Mouse (Mus musculus): ENCODE measurements at regions not wholly inside any gene's neighbourhood (a gene's known extent, or its start where the extent isn't known, plus 50 kb on each side); places are given as distances from the start of the nearest gene placed in this dataset.
"Not testable (repeated sequence)": the region's sequence is repeated elsewhere in the genome, so short reads cannot be mapped to it uniquely, and the experiment has no call there.

DNA sequence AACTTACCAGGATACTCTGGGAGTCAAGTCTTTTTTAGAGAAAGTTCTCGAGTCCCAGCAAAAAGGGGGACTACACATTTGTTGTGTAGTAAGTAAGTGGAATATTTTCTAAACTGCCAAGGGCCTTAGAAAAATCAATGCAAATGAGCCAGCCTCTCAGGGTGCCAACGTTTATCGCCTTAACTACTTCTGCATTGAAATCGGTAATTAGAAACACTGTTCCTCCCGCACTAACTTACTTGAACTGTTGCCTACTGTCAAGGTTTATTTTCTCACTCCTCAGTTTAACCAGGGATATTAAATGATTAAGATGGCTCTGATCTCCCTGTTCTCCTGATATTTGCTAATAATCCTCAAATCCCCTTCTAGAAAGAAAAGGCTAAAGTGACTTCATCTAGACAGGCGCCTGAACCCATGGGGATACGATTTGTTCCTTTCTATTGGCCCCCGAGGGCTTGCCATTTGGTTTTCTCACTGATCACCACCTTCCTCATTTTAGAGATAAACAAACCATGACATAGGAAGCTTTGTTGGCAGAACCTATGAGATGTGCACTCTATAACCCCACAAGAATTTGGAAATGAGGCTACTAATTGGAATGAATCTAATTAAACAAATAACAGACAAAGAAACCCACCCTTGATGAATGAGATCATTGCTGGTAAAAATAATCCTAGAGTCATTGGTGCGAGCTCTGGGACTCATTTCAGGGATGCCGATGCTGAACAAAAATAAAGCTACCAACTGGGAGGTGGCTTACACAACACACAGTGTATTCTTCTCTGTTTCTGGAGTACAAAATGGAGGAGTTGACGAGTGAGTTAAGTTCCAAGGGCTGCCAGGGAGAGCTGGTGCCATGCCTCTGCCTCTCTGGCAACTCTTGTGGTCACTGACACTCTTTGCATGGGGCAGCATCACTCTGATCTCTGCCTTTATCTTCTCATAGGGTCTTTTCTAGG, 255.1 kb downstream of the Cep170 start:
- Histone ChIP-seq H3K79me2 (ENCODE audit: control insufficient read depth, insufficient read depth) (no peaks in the 10 kb centered on the region), H3K27me3 (ENCODE audit: control insufficient read depth, insufficient read depth, insufficient read length) (no peaks in the 10 kb centered on the region), H3K79me3 (ENCODE audit: low read depth) (no peaks in the 10 kb centered on the region), H3K36me3 (ENCODE audit: control insufficient read depth, insufficient read depth) (no peaks in the 10 kb centered on the region), H3ac (ENCODE audit: control insufficient read depth, insufficient read length, low read depth) (no peak overlapping the region), H3K4me3 (ENCODE audit: insufficient read depth, poor library complexity, severe bottlenecking) (no peak overlapping the region)
- TF ChIP-seq MAX (IDR thresholded peaks at IDR 0.05): no peak
- no peak for TF ChIP-seq USF1 (IDR thresholded peaks at IDR 0.05; ENCODE audit: low read depth)
- TF ChIP-seq CTCF (IDR thresholded peaks at IDR 0.05; ENCODE audit: control insufficient read depth, insufficient read depth, insufficient read length): no peak
- TF ChIP-seq CEBPB (IDR thresholded peaks at IDR 0.05; ENCODE audit: low read depth): no peak
- TF ChIP-seq FOSL1 (IDR thresholded peaks at IDR 0.05; ENCODE audit: insufficient read depth, low read length, poor library complexity, severe bottlenecking): no peak
- no peak for TF ChIP-seq MYOD1 (IDR thresholded peaks at IDR 0.05; ENCODE audit: control insufficient read depth, insufficient read length, low read depth)
- TF ChIP-seq MYOG (IDR thresholded peaks at IDR 0.05; ENCODE audit: control insufficient read depth, extremely low read depth, insufficient read length): no peak

DNA sequence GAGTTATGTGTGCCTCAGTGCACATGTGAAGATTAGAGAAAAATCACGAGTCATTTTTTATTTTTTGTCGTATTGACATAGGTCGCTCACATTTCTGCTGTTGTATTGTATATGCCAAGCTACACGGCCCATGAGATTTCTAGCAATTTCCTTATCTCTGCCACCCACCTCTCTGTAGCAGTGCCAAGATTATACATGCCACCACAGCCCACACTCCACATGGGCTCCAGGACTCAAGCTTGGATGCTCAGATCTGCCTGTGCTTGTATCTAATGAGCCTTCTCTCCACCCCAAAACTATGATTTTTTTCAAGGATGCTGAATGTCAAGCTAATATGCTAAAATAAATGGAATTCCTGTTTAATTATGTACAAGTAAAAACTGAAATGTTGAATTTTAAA, 259.3 kb upstream of the Pld5 start:
- Histone ChIP-seq H3K36me3 (ENCODE audit: control insufficient read depth, insufficient read depth) (no peaks in the 10 kb centered on the region), H3ac (ENCODE audit: control insufficient read depth, insufficient read length, low read depth) (no peak overlapping the region), H3K79me2 (ENCODE audit: control insufficient read depth, insufficient read depth) (no peaks in the 10 kb centered on the region), H3K4me3 (ENCODE audit: insufficient read depth, poor library complexity, severe bottlenecking) (no peak overlapping the region), H3K79me3 (ENCODE audit: low read depth) (no peaks in the 10 kb centered on the region), H3K27me3 (ENCODE audit: control insufficient read depth, insufficient read depth, insufficient read length) (no peaks in the 10 kb centered on the region)
- TF ChIP-seq MYOD1 (IDR thresholded peaks at IDR 0.05; ENCODE audit: control insufficient read depth, insufficient read length, low read depth): no peak
- no peak for TF ChIP-seq MYOG (IDR thresholded peaks at IDR 0.05; ENCODE audit: control insufficient read depth, extremely low read depth, insufficient read length)
- no peak for TF ChIP-seq FOSL1 (IDR thresholded peaks at IDR 0.05; ENCODE audit: insufficient read depth, low read length, poor library complexity, severe bottlenecking)
- no peak for TF ChIP-seq MAX (IDR thresholded peaks at IDR 0.05)
- no peak for TF ChIP-seq USF1 (IDR thresholded peaks at IDR 0.05; ENCODE audit: low read depth)
- TF ChIP-seq CEBPB (IDR thresholded peaks at IDR 0.05; ENCODE audit: low read depth): no peak

DNA sequence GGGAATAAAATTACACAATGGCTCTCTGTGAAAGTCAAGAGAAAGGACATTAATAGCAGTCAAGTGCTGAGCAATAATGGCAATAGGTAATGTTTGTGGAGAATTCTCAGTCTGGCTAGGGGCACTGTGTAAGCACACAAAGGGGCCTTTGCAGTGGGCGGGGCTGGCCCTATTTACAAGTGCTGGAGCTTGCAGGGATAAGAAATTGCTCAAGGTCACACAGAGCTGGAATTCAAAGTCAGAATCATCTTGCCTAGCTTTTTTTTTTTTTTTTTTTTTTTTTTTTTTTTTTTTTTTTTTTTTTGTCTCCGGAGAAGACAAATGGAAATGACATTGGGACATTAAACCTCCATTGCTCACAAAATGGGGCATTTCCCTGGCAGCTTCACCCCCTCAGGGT, 253.9 kb upstream of the Pld5 start:
- Histone ChIP-seq H3K79me2 (ENCODE audit: control insufficient read depth, insufficient read depth) (no peaks in the 10 kb centered on the region), H3K79me3 (ENCODE audit: low read depth) (no peaks in the 10 kb centered on the region), H3K27me3 (ENCODE audit: control insufficient read depth, insufficient read depth, insufficient read length) (no peaks in the 10 kb centered on the region), H3K4me3 (ENCODE audit: insufficient read depth, poor library complexity, severe bottlenecking) (no peak overlapping the region), H3ac (ENCODE audit: control insufficient read depth, insufficient read length, low read depth) (no peak overlapping the region), H3K36me3 (ENCODE audit: control insufficient read depth, insufficient read depth) (no peaks in the 10 kb centered on the region)
- no peak for TF ChIP-seq FOSL1 (IDR thresholded peaks at IDR 0.05; ENCODE audit: insufficient read depth, low read length, poor library complexity, severe bottlenecking)

DNA sequence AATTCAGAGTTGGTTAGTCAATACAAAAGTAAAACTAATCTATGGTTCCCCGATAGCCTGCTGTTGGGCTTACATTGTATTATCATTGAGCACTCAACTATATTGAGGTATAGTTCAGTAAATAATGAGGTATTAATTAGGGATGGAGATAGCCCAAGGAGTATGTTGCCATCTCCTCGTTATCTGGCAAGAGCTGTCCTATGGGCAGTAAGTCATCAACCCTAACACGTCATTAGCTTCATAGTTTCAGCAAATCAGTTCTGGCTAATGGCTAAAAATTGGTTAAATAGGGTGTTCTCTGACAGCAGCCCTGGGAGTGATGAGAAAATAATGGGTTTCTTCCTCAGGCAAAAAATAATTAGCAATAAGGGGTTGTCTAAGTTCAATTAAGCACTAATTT, 236.4 kb upstream of the Pld5 start:
- H3K79me2 ChIP-seq (ENCODE audit: control insufficient read depth, insufficient read depth): no peaks in the 10 kb centered on the region
- no peaks in the 10 kb centered on the region for H3K36me3 ChIP-seq (ENCODE audit: control insufficient read depth, insufficient read depth)
- TF ChIP-seq CTCF (IDR thresholded peaks at IDR 0.05; ENCODE audit: control insufficient read depth, insufficient read depth, insufficient read length): no peak
- no peaks in the 10 kb centered on the region for H3K79me3 ChIP-seq (ENCODE audit: low read depth)
- H3K4me3 ChIP-seq (ENCODE audit: insufficient read depth, poor library complexity, severe bottlenecking): no peak overlapping the region
- H3K27me3 ChIP-seq (ENCODE audit: control insufficient read depth, insufficient read depth, insufficient read length): no peaks in the 10 kb centered on the region
- no peak overlapping the region for H3ac ChIP-seq (ENCODE audit: control insufficient read depth, insufficient read length, low read depth)

DNA sequence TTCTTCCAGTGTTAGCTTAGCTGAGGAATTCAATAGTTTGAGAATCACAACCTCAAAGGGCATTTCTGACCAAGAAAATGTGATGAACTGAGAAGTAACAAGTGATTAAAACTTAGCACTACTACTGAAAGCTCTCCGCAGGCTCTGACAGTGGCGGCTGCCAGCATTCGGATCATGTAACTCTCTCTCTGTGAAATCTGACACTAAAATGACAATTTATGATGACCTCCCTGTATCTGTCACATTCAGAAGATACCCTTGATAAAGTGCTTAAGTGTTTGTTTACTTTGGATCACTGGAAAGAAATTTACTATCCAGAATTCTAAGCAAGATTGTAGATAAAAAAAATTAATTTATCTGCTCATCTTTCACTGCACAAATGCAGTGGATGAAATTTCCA, 230.3 kb upstream of the Pld5 start:
- TF ChIP-seq FOSL1 (IDR thresholded peaks at IDR 0.05; ENCODE audit: insufficient read depth, low read length, poor library complexity, severe bottlenecking): no peak
- no peak for TF ChIP-seq USF1 (IDR thresholded peaks at IDR 0.05; ENCODE audit: low read depth)
- no peak for TF ChIP-seq MAX (IDR thresholded peaks at IDR 0.05)
- no peak for TF ChIP-seq CTCF (IDR thresholded peaks at IDR 0.05; ENCODE audit: control insufficient read depth, insufficient read depth, insufficient read length)
- TF ChIP-seq MYOG (IDR thresholded peaks at IDR 0.05; ENCODE audit: control insufficient read depth, extremely low read depth, insufficient read length): no peak
- TF ChIP-seq CEBPB (IDR thresholded peaks at IDR 0.05; ENCODE audit: low read depth): no peak
- TF ChIP-seq MYOD1 (IDR thresholded peaks at IDR 0.05; ENCODE audit: control insufficient read depth, insufficient read length, low read depth): no peak
- Histone ChIP-seq H3K36me3 (ENCODE audit: control insufficient read depth, insufficient read depth) (no peaks in the 10 kb centered on the region), H3K4me3 (ENCODE audit: insufficient read depth, poor library complexity, severe bottlenecking) (no peak overlapping the region), H3ac (ENCODE audit: control insufficient read depth, insufficient read length, low read depth) (no peak overlapping the region), H3K27me3 (ENCODE audit: control insufficient read depth, insufficient read depth, insufficient read length) (no peaks in the 10 kb centered on the region), H3K79me3 (ENCODE audit: low read depth) (no peaks in the 10 kb centered on the region), H3K79me2 (ENCODE audit: control insufficient read depth, insufficient read depth) (no peaks in the 10 kb centered on the region)

DNA sequence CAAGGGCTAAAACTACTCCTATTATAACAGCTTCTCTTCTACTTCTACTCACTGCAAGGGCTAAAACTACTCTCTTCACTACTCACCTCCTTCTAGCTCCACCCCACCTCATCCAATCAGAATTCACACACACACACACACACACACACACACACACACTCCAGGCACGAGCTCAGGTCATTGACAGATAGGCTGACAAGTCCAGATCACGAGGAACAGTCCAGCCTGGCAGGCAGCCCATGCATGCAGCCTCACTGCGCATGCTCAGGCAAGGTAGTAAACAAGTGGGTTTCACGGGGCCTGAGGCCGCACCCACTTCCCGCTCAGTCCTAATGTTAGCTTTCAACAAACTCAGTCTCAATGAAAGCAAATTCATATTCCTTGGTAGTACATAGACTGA, 229.6 kb upstream of the Pld5 start:
- not testable (repeated sequence) for H3K27me3 ChIP-seq (ENCODE audit: control insufficient read depth, insufficient read depth, insufficient read length); H3ac ChIP-seq (ENCODE audit: control insufficient read depth, insufficient read length, low read depth); H3K4me3 ChIP-seq (ENCODE audit: insufficient read depth, poor library complexity, severe bottlenecking); H3K36me3 ChIP-seq (ENCODE audit: control insufficient read depth, insufficient read depth); H3K79me3 ChIP-seq (ENCODE audit: low read depth); H3K79me2 ChIP-seq (ENCODE audit: control insufficient read depth, insufficient read depth)

All from C2C12 (cell line).